Mouse (Mus musculus): ENCODE results near the gene Ywhae.

The Ywhae gene

GRCm38 (mm10) chr11:75796029-75796445, 63.4 kb downstream of the Ywhae start, which contains the start of gene Doc2b:
Gene Doc2b, minus strand, starts transcription at chr11:75796049.
- DNase-seq, result peak; percentile 65 to 70

GRCm38 (mm10) chr11:75796536-75797246, 64.0 kb downstream of the Ywhae start:
- DNase-seq, result no peak

GRCm38 (mm10) chr11:75801369-75801768, 68.7 kb downstream of the Ywhae start:
- no peak for DNase-seq

- DNase-seq, result no peak
Measured at GRCm38 (mm10) chr11:75801771-75802550, 69.3 kb downstream of the Ywhae start.

GRCm38 (mm10) chr11:75807486-75807885, 74.8 kb downstream of the Ywhae start:
- DNase-seq, result no peak

- DNase-seq, result no peak
Measured at GRCm38 (mm10) chr11:75810526-75810925, 77.9 kb downstream of the Ywhae start.

GRCm38 (mm10) chr11:75811900-75812299, 79.2 kb downstream of the Ywhae start:
- peak; percentile 65 to 68 for DNase-seq

GRCm38 (mm10) chr11:75813085-75813484, 80.4 kb downstream of the Ywhae start:
- no peak for DNase-seq

Measured in cerebellum, postnatal 14 days (tissue).